Mouse (Mus musculus): ENCODE measurements around the gene Pck1.

The Pck1 gene

DNA sequence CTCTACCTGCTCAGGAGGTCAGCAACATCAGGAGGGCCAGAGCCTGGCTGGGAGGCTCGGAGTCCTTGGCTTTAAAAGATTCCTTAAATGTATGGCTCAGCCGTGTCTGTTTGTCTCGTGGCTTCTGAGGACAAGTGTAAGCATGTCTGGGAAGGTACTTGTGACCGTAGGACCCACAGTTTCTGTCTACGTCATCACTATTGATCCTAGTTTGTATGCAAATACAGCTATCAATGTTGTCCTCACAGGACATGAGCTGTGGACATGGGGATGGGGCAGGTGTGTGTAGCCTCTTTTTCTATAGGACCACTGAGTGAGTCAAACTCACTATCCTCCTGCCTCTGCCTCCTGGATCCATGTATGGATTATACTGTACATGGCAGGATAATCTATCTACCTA, 4.8 kb upstream of the Pck1 start:
- in situ Hi-C loops (cut with MboI): no loop called here

DNA sequence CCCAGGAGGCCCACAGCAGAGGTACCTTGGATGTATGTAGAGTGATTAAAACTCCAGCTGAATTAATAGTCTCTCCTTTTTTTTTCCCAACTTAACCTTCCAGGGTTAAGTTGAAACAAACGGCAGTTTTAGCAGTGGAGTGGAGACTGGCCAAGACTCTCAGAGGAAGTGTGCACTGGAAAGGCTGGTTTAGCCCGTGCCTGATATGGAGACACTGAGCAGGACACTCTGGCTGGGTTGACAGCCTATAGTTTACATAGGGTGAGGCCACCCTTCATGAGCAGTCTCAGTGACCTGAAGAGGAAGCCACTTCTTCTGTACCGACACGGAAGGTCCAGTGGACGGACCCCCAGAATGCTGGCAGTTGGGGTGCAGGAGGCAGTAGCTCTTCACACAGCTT, 1.5 kb upstream of the Pck1 start:
- in situ Hi-C loops (cut with MboI): no loop called here

DNA sequence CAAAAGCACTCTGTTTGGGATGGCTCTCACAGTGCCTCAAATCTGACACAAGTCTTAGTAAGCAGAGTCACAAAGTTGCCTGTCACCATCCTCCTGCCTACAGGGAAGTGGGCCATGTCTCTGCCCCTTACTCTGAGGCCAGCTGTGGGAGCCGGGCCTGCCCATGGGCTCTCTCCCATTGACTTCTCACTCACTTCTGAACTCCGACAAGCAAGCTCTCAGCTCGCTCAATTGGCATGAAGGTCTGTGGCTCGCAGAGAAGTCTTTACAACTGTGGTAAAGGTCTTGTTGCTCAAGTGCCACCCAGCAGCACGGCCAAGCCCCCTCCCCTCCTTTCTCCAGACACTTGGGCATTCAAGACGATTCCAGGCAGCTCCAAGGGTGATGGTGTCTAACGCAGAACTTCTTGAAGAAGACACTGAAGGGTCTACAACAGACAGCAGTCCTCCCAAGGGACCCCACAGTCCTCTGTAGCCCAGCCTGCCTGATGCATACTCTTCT, 1.0 kb upstream of the Pck1 start:
- in situ Hi-C loops (cut with MboI): no loop called here

DNA sequence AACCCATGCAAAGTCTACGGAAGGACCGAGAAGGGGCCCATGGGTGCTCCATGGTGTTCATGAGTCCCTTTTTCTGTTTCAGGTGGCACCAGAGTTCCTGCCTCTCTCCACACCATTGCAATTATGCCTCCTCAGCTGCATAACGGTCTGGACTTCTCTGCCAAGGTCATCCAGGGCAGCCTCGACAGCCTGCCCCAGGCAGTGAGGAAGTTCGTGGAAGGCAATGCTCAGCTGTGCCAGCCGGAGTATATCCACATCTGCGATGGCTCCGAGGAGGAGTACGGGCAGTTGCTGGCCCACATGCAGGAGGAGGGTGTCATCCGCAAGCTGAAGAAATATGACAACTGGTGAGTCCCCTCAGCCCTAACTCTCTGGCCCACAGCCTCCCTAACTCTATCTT, 418 bp downstream of the Pck1 start:
- in situ Hi-C loops (cut with MboI): no loop called here

DNA sequence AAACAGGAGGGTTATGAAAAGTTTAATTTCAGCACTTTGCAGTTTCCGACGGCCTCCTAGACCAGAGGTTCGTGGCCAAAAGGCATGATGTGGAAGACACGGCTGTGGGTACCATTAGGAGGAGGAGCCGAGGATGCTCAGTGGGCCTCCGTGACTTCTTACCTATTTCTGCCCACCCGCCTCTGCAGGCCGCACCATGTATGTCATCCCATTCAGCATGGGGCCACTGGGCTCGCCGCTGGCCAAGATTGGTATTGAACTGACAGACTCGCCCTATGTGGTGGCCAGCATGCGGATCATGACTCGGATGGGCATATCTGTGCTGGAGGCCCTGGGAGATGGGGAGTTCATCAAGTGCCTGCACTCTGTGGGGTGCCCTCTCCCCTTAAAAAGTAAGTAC, 1.7 kb downstream of the Pck1 start:
- in situ Hi-C loops (cut with MboI): no loop called here

DNA sequence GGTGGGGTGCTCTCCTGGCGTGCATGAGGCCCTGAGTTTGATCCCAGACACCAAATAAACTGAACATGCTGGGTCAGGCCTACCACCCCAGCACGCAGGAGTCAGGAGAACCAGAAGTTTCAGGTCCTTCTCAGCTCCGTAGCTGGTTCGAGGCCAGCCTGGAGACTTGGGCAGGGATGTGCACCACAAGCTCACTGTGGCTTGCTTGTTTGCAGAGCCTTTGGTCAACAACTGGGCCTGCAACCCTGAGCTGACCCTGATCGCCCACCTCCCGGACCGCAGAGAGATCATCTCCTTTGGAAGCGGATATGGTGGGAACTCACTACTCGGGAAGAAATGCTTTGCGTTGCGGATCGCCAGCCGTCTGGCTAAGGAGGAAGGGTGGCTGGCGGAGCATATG, 2.1 kb downstream of the Pck1 start:
- in situ Hi-C loops (cut with MboI): no loop called here

DNA sequence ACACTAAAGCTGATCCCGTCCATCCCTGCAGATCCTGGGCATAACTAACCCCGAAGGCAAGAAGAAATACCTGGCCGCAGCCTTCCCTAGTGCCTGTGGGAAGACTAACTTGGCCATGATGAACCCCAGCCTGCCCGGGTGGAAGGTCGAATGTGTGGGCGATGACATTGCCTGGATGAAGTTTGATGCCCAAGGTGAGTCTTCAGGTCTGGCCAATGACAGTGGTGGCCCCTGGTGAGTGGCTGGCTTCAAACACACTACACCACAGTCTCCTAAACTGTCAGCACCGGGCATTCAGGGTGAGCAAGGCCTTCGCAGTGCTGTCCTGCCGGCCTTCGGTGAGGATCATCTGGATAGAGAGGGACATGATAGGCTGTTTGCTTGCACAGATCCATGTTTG, 3.1 kb downstream of the Pck1 start:
- in situ Hi-C loops (cut with MboI): no loop called here

DNA sequence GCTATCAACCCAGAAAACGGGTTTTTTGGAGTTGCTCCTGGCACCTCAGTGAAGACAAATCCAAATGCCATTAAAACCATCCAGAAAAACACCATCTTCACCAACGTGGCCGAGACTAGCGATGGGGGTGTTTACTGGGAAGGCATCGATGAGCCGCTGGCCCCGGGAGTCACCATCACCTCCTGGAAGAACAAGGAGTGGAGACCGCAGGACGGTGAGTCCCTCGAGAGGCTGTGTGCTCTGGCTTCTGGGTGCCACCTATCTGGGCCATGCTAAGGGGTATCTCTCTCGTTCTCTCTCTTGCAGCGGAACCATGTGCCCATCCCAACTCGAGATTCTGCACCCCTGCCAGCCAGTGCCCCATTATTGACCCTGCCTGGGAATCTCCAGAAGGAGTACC, 4.1 kb downstream of the Pck1 start:
- in situ Hi-C loops (cut with MboI): no loop called here

DNA sequence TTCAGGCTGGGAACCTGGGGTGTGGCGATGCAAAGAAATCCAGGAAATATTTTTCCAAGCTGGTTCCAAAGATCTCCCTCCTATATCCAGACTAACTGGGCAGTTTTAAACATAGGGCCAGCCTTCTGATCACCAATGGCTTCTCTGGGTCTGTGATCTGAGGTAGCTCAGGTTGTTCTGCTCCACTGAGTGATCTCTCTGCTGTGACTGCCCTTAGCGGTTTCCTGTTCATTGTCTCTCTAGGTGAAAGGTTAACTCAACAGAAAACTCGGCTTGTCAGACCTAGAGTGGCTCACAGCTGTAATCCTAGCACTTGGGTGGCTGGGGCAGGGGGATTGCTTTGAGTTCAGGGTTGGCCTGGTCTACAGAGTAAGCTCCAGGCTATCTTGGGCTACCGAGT, 4.5 kb downstream of the Pck1 start:
- in situ Hi-C loops (cut with MboI): no loop called here

DNA sequence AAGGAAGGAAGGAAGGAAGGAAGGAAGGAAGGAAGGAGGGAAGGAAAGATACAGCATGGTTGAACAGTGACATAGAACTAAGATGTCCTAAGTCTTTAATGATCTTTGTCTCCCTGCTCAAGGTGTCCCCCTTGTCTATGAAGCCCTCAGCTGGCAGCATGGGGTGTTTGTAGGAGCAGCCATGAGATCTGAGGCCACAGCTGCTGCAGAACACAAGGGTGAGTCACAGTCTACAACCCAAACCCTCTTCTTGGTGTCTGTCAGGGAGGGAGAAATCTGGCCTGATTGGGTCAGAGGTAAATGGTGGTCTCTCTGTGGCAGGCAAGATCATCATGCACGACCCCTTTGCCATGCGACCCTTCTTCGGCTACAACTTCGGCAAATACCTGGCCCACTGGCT, 5.0 kb downstream of the Pck1 start:
- in situ Hi-C loops (cut with MboI): no loop called here

DNA sequence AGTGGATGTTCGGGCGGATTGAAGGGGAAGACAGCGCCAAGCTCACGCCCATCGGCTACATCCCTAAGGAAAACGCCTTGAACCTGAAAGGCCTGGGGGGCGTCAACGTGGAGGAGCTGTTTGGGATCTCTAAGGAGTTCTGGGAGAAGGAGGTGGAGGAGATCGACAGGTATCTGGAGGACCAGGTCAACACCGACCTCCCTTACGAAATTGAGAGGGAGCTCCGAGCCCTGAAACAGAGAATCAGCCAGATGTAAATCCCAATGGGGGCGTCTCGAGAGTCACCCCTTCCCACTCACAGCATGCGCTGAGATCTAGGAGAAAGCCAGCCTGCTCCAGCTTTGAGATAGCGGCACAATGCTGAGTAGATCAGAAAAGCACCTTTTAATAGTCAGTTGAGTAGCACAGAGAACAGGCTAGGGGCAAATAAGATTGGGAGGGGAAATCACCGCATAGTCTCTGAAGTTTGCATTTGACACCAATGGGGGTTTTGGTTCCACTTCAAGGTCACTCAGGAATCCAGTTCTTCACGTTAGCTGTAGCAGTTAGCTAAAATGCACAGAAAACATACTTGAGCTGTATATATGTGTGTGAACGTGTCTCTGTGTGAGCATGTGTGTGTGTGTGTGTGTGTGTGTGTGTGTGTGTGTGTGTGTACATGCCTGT, 5.7 kb downstream of the Pck1 start:
- in situ Hi-C loops (cut with MboI): no loop called here

DNA sequence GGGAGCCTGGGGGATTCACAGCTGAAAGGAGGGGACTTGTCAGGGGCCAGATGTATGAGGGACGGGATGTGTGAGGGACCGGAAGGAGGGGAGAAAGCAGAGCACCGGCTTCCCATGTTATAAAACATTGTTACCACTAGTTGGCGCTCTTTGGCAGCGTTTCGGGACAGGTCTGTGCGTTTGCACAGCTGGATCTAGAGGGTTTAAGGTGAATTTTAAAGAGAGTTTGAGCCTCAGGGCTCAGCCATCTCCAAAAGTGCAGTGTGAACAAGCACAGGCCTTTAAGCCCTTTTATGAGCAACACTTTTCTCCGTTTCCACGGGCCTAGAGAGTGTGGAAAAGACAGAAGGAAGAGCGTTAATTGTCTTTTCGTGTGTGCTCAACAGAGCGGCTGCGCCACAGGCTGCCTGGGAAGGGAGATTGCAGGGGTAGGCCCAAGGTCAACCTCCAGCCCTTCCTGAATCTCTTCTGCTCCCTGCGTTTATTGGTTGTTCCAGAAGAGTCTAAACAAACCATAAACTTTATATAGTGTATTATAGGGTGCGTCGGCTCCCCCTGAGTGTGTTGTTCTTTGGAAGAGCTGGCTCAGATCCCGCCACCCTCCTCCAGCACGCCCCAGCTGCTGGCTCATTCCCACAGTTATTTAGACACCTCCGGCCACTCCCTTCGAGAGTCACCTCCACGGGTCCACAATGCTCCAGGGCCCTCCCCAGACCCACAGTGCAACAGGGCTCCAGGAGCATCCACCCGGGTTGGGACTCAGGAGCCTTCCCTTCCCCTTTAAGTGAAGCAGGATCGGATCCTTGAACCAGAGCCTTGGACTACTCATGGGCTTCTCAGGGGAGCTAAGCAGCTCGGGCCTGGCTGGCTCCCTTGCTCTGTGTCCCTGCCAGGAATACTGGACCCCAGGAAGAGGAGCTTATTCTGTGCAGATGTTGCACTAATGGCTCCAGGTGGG, 6.8 kb downstream of the Pck1 start:
- in situ Hi-C loops (cut with MboI): no loop called here

DNA sequence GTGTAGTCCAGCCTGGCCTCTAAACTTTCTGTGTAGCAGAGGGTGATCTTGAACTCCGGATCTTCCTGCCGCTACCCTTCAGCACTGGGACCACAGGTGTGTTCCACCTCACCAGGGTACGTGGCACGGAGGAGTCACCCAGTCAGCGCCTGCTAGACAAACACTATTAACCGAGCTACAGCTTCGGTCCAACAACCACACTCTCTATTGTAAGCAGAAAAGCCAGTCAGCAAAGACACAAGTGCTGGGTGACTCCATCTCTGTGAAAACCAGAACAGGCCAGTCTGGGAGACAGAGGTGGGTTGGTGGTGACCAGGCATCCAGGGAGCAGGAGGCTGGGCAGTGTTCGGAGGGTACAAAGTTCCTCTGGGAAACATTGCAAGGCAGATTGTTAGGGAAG, 10.5 kb downstream of the Pck1 start:
- in situ Hi-C loops (cut with MboI): no loop called here

DNA sequence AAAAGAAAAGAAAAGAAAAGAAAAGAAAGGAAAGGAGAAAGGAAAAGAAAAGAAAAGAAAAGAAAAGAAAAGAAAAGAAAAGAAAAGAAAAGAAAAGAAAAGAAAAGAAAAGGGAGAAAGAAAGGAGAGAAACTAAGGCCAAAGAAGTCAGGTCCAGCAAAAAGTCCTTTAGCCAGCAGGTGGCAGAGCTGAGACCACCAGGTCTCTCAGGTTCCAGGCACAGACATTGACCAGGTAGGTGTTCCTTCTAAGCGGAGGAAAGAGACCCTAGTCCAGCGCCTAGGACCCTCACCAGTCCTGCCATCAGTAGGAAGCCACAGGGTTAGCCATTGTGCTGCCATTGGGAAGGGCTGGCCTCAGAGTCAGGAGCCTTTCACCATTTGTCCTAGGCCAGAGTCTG, 11.5 kb downstream of the Pck1 start:
- in situ Hi-C loops (cut with MboI): no loop called here

DNA sequence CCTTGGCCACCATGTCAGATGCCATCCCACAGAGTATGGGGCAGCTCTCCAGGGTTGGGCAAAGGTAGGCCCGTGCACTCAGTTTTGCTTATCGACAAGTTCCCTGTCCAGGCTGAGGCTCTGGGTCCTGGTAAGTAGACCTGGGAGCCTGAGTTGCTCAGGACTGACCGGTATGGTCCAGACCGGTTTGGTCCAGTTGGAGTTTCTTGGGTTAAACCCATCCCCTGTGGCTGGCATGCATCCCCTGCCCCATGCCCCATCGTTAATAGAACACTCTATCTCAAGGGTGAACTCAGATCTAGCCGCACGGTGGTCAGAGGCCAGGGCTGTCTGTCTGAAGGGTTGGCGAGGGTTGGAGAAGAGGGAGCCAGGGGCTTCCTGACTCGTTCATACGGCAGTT, 12.1 kb downstream of the Pck1 start:
- in situ Hi-C loops (cut with MboI): no loop called here

DNA sequence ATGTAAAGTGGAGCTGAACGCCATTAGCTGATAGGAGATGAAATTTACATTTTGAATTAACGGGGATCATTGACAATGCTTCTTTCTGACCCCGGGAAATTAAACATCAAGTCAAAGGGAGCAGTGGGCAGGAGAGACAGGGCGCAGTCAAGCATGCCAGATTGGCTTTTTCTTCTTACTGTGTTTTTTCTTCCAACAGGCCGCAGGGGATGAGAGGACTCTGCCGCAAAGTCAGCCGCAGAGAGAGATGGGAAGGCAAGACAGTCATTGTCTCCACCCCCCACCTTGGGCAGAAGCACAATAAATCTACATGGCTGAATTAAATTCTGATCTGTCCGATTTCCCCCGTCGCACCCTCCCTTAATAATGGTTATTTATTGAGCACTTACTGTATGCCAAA, 12.5 kb downstream of the Pck1 start:
- in situ Hi-C loops (cut with MboI): no loop called here

DNA sequence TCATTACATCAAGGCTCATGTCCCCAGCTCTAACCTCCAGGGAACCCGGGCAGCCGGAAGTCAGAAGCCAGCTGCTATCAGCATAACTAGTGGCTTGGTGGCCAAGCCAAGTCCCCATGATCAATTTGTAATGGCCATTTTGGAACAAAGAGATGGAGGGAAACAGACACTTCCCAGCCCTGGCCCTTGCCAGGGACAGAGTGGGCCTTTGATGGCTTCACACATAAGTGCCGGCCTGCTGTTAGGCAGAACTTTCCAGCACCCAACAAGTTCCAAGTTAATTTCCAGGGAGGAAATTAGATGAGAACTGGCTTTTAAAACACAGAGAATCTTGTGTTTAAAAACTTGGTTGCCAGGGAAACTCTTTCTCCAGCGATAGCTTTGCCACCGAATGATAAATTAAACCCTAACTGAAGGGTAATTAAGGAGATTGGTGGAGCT, 15.6 kb downstream of the Pck1 start:
- in situ Hi-C loops (cut with MboI): no loop called here

DNA sequence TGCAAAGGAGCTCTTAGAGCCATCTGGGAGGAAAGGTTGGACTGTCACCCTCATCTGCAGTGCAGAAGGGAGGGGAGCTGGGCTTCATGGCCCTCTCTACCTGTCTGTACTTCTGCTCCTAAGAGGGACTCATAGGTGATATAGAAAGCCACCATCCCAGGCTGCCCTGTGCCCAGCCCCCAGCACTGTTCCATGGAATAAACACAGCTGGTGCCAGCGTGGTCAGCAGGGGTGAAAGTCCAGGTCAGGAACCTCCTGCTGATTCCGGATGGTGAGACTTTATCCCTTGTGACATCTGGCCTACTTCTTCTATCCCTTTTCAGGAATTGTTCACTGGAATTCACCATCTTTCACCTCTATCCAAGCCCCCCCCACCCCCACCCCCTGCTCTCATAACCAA, 17.2 kb downstream of the Pck1 start:
- in situ Hi-C loops (cut with MboI): no loop called here

DNA sequence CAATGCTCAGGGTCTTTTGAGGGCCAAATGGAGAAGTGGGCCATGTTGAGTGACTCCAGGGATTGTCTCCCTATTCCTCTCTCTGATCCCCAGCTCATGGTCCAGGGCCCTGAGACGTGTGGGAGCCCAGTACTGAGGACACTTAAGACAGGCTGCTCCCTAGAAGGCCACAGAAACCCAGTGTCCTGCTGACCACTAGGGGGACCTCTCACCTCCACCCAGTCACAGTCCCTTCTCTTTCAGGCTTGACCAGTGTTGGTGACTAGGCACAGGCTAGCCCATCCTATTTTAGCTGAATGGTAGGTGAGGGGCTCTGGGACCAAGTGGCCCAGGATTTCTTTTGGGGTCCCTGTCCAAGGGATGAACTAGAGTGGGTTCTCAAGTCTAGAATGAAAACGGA, 17.9 kb downstream of the Pck1 start:
- in situ Hi-C loops (cut with MboI): no loop called here

DNA sequence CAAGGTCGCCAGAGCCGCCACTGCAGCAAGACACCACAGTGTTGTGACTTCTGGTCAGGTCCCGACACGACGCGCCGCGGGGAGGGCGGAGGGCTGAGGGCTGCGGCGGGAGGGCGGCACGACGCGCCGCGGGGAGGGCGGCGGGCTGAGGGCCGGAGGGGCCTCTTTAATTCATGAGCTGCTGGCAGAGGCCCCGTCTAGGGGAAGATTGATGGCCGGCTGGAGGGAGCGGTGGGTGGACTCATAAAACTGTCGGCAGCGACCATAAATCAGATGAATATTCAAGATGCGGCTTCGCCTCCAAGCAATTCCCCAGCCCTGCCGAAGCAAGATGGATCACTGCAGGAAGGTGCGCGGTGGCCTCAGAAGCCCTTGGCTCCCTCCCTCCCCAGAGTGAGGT, 18.6 kb downstream of the Pck1 start:
- in situ Hi-C loops (cut with MboI): no loop called here

DNA sequence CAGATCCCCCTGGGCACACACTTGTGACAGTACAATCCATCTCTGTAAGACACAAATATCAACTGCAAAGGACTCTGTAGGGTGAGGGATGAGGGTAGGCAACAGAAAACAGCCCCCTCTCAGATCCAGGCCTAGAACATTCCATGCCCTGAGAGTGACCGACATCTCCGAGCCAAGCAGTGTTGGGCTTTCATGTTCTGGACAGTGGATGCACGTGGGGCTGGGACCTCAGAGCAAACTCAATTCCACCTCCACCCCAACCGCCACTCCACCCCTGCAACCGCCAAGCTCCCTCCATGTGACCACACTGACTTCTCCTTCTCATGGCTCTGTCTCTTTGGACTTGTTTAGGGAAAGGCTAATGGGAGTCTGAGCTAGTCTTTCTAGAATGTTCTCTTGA, 19.1 kb downstream of the Pck1 start:
- in situ Hi-C loops (cut with MboI): no loop called here

DNA sequence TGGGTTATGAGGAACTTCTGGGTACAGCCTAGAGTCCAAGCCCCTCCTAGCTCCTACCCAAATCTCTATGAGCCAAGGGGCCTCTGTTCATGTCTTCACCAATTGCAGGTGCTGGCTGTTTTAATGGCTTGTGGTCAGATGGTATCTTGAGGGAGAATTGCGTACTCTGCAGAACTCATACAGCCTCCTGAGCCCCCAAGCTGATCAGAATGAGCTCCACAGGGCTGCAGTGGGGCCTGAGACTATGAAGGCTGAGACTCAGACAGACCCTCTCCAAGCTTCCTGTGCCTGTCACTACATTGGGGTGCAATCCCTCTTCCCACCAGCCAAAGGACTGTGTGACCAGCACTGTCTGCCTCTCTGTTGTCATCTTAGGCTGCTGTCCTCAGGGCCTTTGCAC, 19.5 kb downstream of the Pck1 start:
- in situ Hi-C loops (cut with MboI): no loop called here

DNA sequence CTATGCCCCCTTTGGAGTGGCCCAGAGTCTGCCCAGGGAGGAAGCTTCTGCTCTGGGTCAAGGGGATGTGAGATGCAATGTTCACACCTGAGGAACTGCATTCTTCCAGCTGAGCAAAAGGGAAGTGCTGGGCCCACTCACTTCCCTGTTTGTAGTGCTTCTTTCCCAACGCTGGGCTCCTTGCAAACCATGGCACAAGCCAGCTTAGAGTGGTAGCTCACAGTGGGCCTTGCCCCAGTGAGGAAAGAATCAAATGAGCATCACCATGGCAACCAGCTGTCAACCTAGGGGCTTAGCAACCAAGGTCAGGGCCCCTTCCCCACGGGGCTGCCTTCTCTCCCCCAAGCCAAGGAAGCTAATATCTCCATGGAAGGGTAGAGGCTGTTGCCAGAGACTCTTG, 20.2 kb downstream of the Pck1 start:
- in situ Hi-C loops (cut with MboI): no loop called here
